Mouse (Mus musculus) C3H10T1/2 (cell line): Measurements from ENCODE around the gene Fam208b. TPM values are rescaled to one million over a fixed set of nuclear protein-coding genes. Genes with fewer than 3 reads are reported as not detected.

ENCODE experiments used
- polyA plus RNA-seq, 2 experiments: library from polyadenylated mRNA; unstranded; fragments of >200 nt; fragmentation: generic; extraction: Trizol; gene quantifications; one replicate each; pipeline ENCODE4 v1.2.1; 2012; ENCODE audit warnings: missing spikeins in 2 of 2

The Fam208b gene
- 1 to 10 TPM in 1 of 2 experiments, under 1 TPM in 1; 0.07 to 1.4 TPM for polyA plus RNA-seq

DNA sequence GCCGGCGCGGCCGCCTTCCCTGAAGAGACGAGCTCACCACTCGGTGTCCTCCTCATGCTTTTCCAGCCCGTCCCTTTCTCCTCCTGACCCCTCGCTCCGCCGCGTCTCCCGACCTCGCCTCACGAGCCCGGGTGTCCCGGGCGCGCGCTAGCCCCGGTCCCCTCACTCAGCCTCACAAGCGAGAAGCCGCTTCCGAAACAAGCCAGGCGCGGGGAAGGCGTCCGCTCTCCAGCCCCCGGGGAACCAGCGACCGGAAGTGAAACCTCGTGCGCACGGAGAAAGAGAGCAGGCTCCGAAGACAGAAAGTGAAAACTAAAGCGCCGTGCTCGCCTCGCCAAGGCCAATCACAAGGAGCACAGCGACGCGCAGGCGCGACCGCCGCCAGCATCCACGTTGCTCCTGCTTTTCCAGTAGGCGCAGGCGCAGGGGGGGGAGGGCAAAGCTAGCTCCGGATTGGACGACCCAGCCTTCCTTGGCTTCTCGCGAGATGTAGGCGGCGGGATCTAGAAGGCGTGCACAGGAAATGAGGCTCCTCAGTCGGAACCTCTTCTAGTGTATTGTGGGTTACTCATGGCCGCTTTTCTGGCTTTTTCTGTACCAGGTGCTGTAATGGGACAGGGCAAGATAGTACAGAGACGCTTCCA lies at the start of gene Fam208b:
TSS of gene Fam208b (minus strand) at position 314 of the 644 bp plus-strand sequence.

DNA sequence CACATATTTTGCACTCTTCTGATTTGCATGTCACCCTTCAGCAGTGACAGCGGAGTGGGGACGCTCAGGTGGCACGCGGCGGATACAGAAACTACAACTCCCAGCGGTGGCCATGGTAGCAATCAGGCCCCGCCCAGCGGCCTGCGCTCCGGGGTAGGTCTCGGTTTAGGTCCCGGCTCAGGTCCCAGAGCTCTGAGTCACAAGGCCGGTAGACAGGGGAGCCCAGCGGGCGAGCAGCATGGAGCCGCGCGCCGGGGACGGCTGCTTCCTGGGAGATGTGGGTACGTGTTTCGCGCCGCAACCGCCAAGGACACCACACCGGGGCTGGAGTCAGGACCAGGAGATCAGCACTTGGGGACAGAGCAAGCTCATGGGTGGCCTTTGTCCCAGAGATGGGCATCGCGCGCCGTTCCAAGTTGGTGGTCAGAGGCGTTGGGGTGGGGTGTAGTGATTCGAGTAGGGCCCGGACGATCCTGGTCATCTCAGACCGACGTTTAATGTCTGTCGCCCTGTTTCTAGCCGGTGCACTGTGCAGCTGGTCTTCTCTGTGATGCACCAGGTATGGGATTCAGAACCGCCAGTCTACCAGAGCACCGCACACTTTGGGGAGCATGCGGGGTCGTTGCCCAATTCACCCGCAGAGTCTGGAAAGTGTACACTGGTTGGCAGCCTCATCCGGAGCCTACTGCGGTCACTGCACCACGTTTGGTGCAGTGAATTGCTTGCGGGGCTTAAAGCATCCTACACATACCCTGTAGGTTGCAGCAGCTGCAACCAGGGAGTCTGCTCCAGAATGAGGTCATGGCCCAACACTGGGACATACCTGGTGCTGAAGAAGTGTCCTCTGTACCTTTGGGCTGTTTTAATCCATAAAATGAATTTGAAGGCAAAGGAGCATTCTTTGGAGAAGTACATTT lies 23.2 kb upstream of the Fam208b start, which contains the start of gene Asb13:
TSS of gene Asb13 (plus strand) at position 138 of the 917 bp plus-strand sequence.

DNA sequence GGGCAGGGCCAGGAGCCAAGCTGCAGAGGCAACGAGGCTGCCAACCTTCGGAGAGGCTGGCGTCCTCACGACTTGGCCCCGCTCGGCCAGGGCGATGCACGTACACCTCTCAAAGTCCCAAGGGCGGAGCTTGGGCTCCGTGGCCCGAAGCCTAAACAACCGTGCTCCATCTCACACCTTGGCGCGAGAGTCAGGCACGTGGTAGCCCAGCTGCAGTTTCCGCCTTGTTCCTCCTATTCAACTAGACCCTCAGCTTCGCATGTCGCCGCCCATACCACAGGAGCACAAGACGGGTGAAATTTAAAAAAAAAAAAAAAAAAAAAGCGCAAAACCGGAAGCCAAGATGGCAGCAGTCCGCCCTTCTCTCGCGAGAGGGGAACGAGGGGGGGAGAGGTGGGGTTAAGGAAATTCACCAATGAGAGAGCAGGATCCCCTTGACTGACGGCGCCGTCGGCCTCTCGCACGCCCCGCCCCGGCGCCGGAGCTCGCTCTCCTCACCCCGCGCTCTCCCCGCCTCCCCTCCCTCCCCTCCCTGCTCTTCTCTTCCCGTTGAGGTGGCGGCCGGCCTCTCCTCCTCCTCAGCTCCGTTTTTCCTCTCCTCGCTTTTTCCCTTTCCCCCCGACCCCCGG lies 73.2 kb downstream of the Fam208b start, which contains the start of gene Gdi2:
TSS of gene Gdi2 (plus strand) at position 470 of the 629 bp plus-strand sequence.

Other genes with a start within 250 kb of the Fam208b start
- gene Gdi2, start 73.0 kb downstream of the Fam208b start, polyA plus RNA-seq = 100 to 1,000 TPM in 1 of 2 experiments, 10 to 100 TPM in 1; 39.7 to 250 TPM
- 1 to 10 TPM; 1.1 to 4.4 TPM for gene Asb13, start 22.9 kb upstream of the Fam208b start, polyA plus RNA-seq
- not detected for gene Calml3, start 193.2 kb upstream of the Fam208b start, polyA plus RNA-seq
- gene Calm4, start 226.6 kb upstream of the Fam208b start, polyA plus RNA-seq = not detected
- not detected for gene Calm5, start 243.1 kb upstream of the Fam208b start, polyA plus RNA-seq